Mouse (Mus musculus): ENCODE data around the gene Nisch. TPM values are rescaled to one million over a fixed set of nuclear protein-coding genes. Genes with fewer than 3 reads are reported as not detected.
A peak's percentile ranks its signal among the peaks of the same experiment; 100 is the strongest.

Gene Nisch
- total and polyA plus RNA-seq, 2 experiments from 2014 or later, result 274 to 398 TPM

DNA sequence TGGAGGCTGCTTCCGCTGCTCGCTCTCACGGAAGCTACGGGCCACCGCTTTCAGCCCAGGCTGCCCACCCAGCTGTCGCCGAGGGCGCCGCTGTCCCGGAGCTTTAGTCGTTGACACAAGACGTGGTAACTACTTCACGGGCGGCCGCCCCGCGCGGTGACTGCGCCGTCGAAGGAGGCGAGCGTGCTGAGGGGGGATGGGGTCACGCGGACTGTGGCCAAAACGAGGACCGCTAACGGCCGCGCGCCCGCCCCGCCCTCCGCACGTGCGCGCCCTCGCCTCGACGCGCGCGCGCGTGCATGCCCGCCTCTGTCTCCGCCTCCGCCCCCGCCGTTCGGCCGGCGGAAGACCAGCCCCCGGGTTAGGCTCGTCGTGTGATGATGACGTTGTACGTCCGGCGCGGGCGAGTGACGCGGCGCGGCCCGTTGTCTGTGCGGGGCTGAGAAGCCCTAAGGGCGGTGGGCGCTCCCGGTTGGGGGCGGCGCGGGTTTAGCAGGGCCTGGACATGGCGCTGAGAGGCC lies 34.4 kb upstream of the Nisch start, which contains the start of the genes Phf7 and Bap1:
Phf7 (minus strand) TSS at position 234 of the 521 bp plus-strand sequence.
Bap1 (plus strand) TSS at position 367 of the 521 bp plus-strand sequence.
- H3K9me3 ChIP-seq (ENCODE audit: low read length), result no peaks in the 10 kb centered on the region
- peak; percentile 97 for DNase-seq (ENCODE audit: low spot score)
- H3K27me3 ChIP-seq (ENCODE audit: insufficient read depth, low read length), result no peaks in the 10 kb centered on the region
- peaks cover 10% of the 10 kb centered on the region for H3K4me1 ChIP-seq (ENCODE audit: insufficient read depth, low read length)
- under 1% methylated on average over 71 of the region's 75 CpGs for WGBS
- H3K4me2 ChIP-seq (ENCODE audit: low read depth, low read length, poor library complexity, severe bottlenecking), result peak within 1 kb of the TSS; percentile 85
- peaks cover 31% of the 10 kb centered on the region for H3K36me3 ChIP-seq (ENCODE audit: insufficient read depth, low read length)
- peak; percentile 31; the same call in 1 of the 2 replicates for TF ChIP-seq CTCF (IDR thresholded peaks at IDR 0.05)
- peak within 1 kb of the TSS; percentile 92 for H3K9ac ChIP-seq (replicated peaks; ENCODE audit: low read length, poor library complexity, severe bottlenecking)
- peak; percentile 92 for ATAC-seq (ENCODE audit: low FRiP score)
- peak within 1 kb of the TSS; percentile 95 for H3K27ac ChIP-seq (ENCODE audit: low read depth, low read length)
- H3K4me3 ChIP-seq (ENCODE audit: low read depth, low read length), result peak within 1 kb of the TSS; percentile 86

- 0 out of 2 replicates have a peak, but pooled peaks have one; percentile 6 for ATAC-seq (ENCODE audit: low FRiP score)
- H3K9ac ChIP-seq (replicated peaks; ENCODE audit: low read length, poor library complexity, severe bottlenecking), result peak overlapping the region; percentile 92
- no peaks in the 10 kb centered on the region for H3K9me3 ChIP-seq (ENCODE audit: low read length)
- no peaks in the 10 kb centered on the region for H3K27me3 ChIP-seq (ENCODE audit: insufficient read depth, low read length)
- peaks cover 24% of the 10 kb centered on the region for H3K36me3 ChIP-seq (ENCODE audit: insufficient read depth, low read length)
- 19% methylated on average over 38 of the region's 38 CpGs for WGBS
- peaks cover 10% of the 10 kb centered on the region for H3K4me1 ChIP-seq (ENCODE audit: insufficient read depth, low read length)
- peak; percentile 47 for DNase-seq (ENCODE audit: low spot score)
- peak overlapping the region; percentile 95 for H3K27ac ChIP-seq (ENCODE audit: low read depth, low read length)
- TF ChIP-seq CTCF (IDR thresholded peaks at IDR 0.05), result no peak
- H3K4me3 ChIP-seq (ENCODE audit: low read depth, low read length), result peak overlapping the region; percentile 86
- peak overlapping the region; percentile 85 for H3K4me2 ChIP-seq (ENCODE audit: low read depth, low read length, poor library complexity, severe bottlenecking)
Observed at GRCm38 (mm10) chr14:31250222-31251083, 33.7 kb upstream of the Nisch start.

DNA sequence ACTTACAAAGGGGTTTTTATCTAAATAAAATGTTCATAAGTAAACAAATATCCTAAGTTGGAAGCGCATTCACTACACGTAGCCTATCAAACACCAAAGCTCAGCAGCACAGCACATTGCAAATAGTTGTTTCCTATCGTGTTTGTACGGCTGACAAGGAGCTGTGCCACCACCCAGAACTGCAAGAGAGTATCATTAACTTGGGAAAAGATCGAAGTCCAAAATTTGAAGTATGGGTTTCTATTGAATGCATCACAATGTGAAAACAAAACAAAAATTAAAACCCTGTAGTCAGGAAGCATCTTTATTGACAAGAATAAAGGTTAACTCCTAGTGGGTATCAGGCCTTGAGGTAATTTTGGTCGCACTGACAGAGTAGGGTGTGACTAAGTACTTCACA lies 31.6 kb upstream of the Nisch start:
- Histone ChIP-seq H3K27me3 (ENCODE audit: insufficient read depth, low read length) (no peaks in the 10 kb centered on the region), H3K4me3 (ENCODE audit: low read depth, low read length) (no peak overlapping the region), H3K27ac (ENCODE audit: low read depth, low read length) (no peak overlapping the region), H3K9me3 (ENCODE audit: low read length) (no peaks in the 10 kb centered on the region), H3K4me1 (ENCODE audit: insufficient read depth, low read length) (peaks cover 10% of the 10 kb centered on the region), H3K4me2 (ENCODE audit: low read depth, low read length, poor library complexity, severe bottlenecking) (no peak overlapping the region), H3K9ac (replicated peaks; ENCODE audit: low read length, poor library complexity, severe bottlenecking) (no peak overlapping the region), H3K36me3 (ENCODE audit: insufficient read depth, low read length) (peaks cover 6% of the 10 kb centered on the region; the same call in 1 of the 2 replicates)
- DNase-seq (ENCODE audit: low spot score), result no peak
- 94% methylated on average over 6 of the region's 6 CpGs for WGBS
- TF ChIP-seq CTCF (IDR thresholded peaks at IDR 0.05), result no peak
- no peak for ATAC-seq (ENCODE audit: low FRiP score)

GRCm38 (mm10) chr14:31245946-31246345 lies 29.2 kb upstream of the Nisch start:
- no peak overlapping the region for H3K4me2 ChIP-seq (ENCODE audit: low read depth, low read length, poor library complexity, severe bottlenecking)
- no peak for TF ChIP-seq CTCF (IDR thresholded peaks at IDR 0.05)

GRCm38 (mm10) chr14:31244777-31245176 lies 28.0 kb upstream of the Nisch start:
- no peaks in the 10 kb centered on the region for H3K4me1 ChIP-seq (ENCODE audit: insufficient read depth, low read length)
- H3K27ac ChIP-seq (ENCODE audit: low read depth, low read length), result no peak overlapping the region
- no peak for DNase-seq (ENCODE audit: low spot score)
- H3K4me3 ChIP-seq (ENCODE audit: low read depth, low read length), result no peak overlapping the region
- no peaks in the 10 kb centered on the region for H3K36me3 ChIP-seq (ENCODE audit: insufficient read depth, low read length)
- WGBS, result 82% methylated on average over 1 of the region's 1 CpGs
- TF ChIP-seq CTCF (IDR thresholded peaks at IDR 0.05), result no peak
- no peaks in the 10 kb centered on the region for H3K27me3 ChIP-seq (ENCODE audit: insufficient read depth, low read length)
- H3K4me2 ChIP-seq (ENCODE audit: low read depth, low read length, poor library complexity, severe bottlenecking), result no peak overlapping the region
- ATAC-seq (ENCODE audit: low FRiP score), result no peak
- no peak overlapping the region for H3K9ac ChIP-seq (replicated peaks; ENCODE audit: low read length, poor library complexity, severe bottlenecking)
- no peaks in the 10 kb centered on the region for H3K9me3 ChIP-seq (ENCODE audit: low read length)

More at GRCm38 (mm10) chr14:31245946-31246345, 29.2 kb upstream of the Nisch start:
- Histone ChIP-seq H3K4me1 (ENCODE audit: insufficient read depth, low read length) (no peaks in the 10 kb centered on the region), H3K9me3 (ENCODE audit: low read length) (no peaks in the 10 kb centered on the region), H3K4me3 (ENCODE audit: low read depth, low read length) (no peak overlapping the region), H3K27ac (ENCODE audit: low read depth, low read length) (no peak overlapping the region), H3K36me3 (ENCODE audit: insufficient read depth, low read length) (no peaks in the 10 kb centered on the region), H3K27me3 (ENCODE audit: insufficient read depth, low read length) (no peaks in the 10 kb centered on the region), H3K9ac (replicated peaks; ENCODE audit: low read length, poor library complexity, severe bottlenecking) (no peak overlapping the region)
- WGBS, result 93% methylated on average over 1 of the region's 1 CpGs
- ATAC-seq (ENCODE audit: low FRiP score) (no peak), DNase-seq (ENCODE audit: low spot score) (no peak)

DNA sequence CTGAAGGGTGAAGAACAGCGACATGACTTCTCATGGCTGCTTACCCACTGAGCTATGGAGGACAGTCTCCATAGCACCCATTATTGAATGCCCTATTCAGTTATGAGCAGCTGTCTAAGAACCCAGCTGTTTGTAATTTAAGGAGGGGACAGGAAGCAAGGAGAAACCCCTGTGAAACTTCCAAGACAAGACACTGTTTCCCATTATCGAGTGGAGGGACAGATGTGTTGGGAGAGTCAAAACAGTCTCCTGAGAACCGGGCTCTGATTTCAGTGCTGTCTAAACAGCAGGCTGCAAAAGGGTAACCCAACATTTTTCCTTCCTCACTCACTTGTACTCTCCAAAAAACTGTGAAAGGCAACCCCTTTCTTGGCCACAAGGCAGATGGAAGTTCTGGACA lies 23.8 kb upstream of the Nisch start:
- Histone ChIP-seq H3K27ac (ENCODE audit: low read depth, low read length) (no peak overlapping the region), H3K4me2 (ENCODE audit: low read depth, low read length, poor library complexity, severe bottlenecking) (no peak overlapping the region), H3K27me3 (ENCODE audit: insufficient read depth, low read length) (no peaks in the 10 kb centered on the region), H3K9me3 (ENCODE audit: low read length) (no peaks in the 10 kb centered on the region), H3K4me3 (ENCODE audit: low read depth, low read length) (no peak overlapping the region), H3K36me3 (ENCODE audit: insufficient read depth, low read length) (0 out of 2 replicates have a peak, but pooled peaks cover 3% of the 10 kb centered on the region), H3K9ac (replicated peaks; ENCODE audit: low read length, poor library complexity, severe bottlenecking) (no peak overlapping the region), H3K4me1 (ENCODE audit: insufficient read depth, low read length) (no peaks in the 10 kb centered on the region)
- DNase-seq (ENCODE audit: low spot score) (no peak), ATAC-seq (ENCODE audit: low FRiP score) (no peak)
- TF ChIP-seq CTCF (IDR thresholded peaks at IDR 0.05), result no peak
- 79% methylated on average over 3 of the region's 3 CpGs for WGBS
